Mouse (Mus musculus) MEL (cell line): ENCODE data around the gene Actl6a. TPM values are rescaled to one million over a fixed set of nuclear protein-coding genes. Genes with fewer than 3 reads are reported as not detected.
A peak's percentile ranks its signal among the peaks of the same experiment; 100 is the strongest.

Source experiments
- DNase-seq: peaks from one replicate; pipeline ENCODE4 v3.0.0; 2011; ENCODE audit warnings: low read depth, low spot score
- H3K27ac ChIP-seq: 2 replicates; pipeline ENCODE4 v1.5.1; 2012; ENCODE audit warnings: low read depth, mild to moderate bottlenecking, control low read depth, low read length, moderate library complexity; ENCODE audit not compliant: control insufficient read depth
- H3K27me3 ChIP-seq, 2 experiments: fragments of 150-350 bp in 1 of 2; sonication (generic) in 1 of 2; 2 replicates each; pipeline ENCODE4 v1.6.1; 2012; ENCODE audit warnings: low read length in 2 of 2, mild to moderate bottlenecking in 2 of 2, improper control_type of control experiment in 1 of 2, moderate library complexity in 1 of 2; ENCODE audit not compliant: insufficient read depth in 2 of 2, control insufficient read depth in 1 of 2
- H3K36me3 ChIP-seq, 2 experiments: 2 replicates each; pipeline ENCODE4 v1.6.1; 2012 to 2014; ENCODE audit warnings: low read length in 2 of 2, improper control_type of control experiment in 1 of 2, inconsistent platforms in 1 of 2, mild to moderate bottlenecking in 1 of 2; ENCODE audit not compliant: insufficient read depth in 2 of 2, control insufficient read depth in 1 of 2
- H3K4me1 ChIP-seq, 2 experiments: fragments of 150-350 bp in 1 of 2; sonication (generic) in 1 of 2; 2 replicates each; pipeline ENCODE4 v1.6.1; 2012; ENCODE audit warnings: low read length in 2 of 2, improper control_type of control experiment in 1 of 2, mild to moderate bottlenecking in 1 of 2; ENCODE audit not compliant: insufficient read depth in 2 of 2, control insufficient read depth in 1 of 2
- H3K4me3 ChIP-seq, 2 experiments: fragments of 150-350 bp in 1 of 2; sonication (generic) in 1 of 2; 2 replicates each; pipeline ENCODE4 v1.5.1; 2012; ENCODE audit warnings: low read depth in 2 of 2, low read length in 2 of 2, mild to moderate bottlenecking in 2 of 2, moderate library complexity in 2 of 2, control low read depth in 1 of 2, improper control_type of control experiment in 1 of 2; ENCODE audit not compliant: control insufficient read depth in 1 of 2, insufficient read depth in 1 of 2
- H3K79me2 ChIP-seq: 2 replicates; pipeline ENCODE4 v1.6.1; 2012; ENCODE audit warnings: mild to moderate bottlenecking, low read length, moderate library complexity; ENCODE audit not compliant: control insufficient read depth, poor library complexity, insufficient read depth
- H3K9ac ChIP-seq: 2 replicates; pipeline ENCODE4 v1.6.1; 2012; ENCODE audit warnings: low read depth, mild to moderate bottlenecking, control low read depth, low read length, moderate library complexity; ENCODE audit not compliant: control insufficient read depth, poor library complexity, severe bottlenecking
- H3K9me3 ChIP-seq: fragments of 150-350 bp; sonication (generic); replicated peaks from 2 replicates; pipeline ENCODE4 v1.6.1; 2012; ENCODE audit warnings: mild to moderate bottlenecking, low read length, improper control_type of control experiment, moderate library complexity; ENCODE audit not compliant: insufficient read depth
- BHLHE40 ChIP-seq: IDR thresholded peaks from 2 replicates; pipeline ENCODE4 v1.6.1; 2012; ENCODE audit warnings: low read depth, mild to moderate bottlenecking, inconsistent platforms, low read length, improper control_type of control experiment, borderline replicate concordance
- CHD2 ChIP-seq: IDR thresholded peaks from 2 replicates; pipeline ENCODE4 v1.6.1; 2011; ENCODE audit warnings: low read length, improper control_type of control experiment
- CTCF ChIP-seq, 3 experiments: IDR thresholded peaks in 2 of 3; conservative IDR thresholded peaks in 1 of 3; 2 replicates each; pipeline ENCODE4 v1.5.1; 2011 to 2012; ENCODE audit warnings: low read length in 3 of 3, low read depth in 2 of 3, mild to moderate bottlenecking in 2 of 3, improper control_type of control experiment in 1 of 3, inconsistent platforms in 1 of 3, mixed read lengths in 1 of 3, moderate library complexity in 1 of 3; ENCODE audit not compliant: control insufficient read depth in 1 of 3, insufficient read depth in 1 of 3, poor library complexity in 1 of 3, severe bottlenecking in 1 of 3
- E2F4 ChIP-seq: IDR thresholded peaks from 2 replicates; pipeline ENCODE4 v1.6.1; 2011; ENCODE audit warnings: low read depth, low read length, improper control_type of control experiment, borderline replicate concordance
- ETS1 ChIP-seq: IDR thresholded peaks from 2 replicates; pipeline ENCODE4 v1.6.1; 2012; ENCODE audit warnings: low read depth, mild to moderate bottlenecking, inconsistent platforms, low read length, improper control_type of control experiment, moderate library complexity
- GABPA ChIP-seq: IDR thresholded peaks from 2 replicates; pipeline ENCODE4 v1.6.1; 2012; ENCODE audit warnings: low read depth, mild to moderate bottlenecking, inconsistent platforms, low read length, improper control_type of control experiment, moderate library complexity
- JUND ChIP-seq: IDR thresholded peaks from 2 replicates; pipeline ENCODE4 v1.6.1; 2011; ENCODE audit warnings: low read depth, mild to moderate bottlenecking, improper control_type of control experiment, low read length
- KAT2A ChIP-seq: conservative IDR thresholded peaks from 2 replicates; pipeline ENCODE4 v1.6.1; 2012; ENCODE audit warnings: low read depth, low read length, improper control_type of control experiment, inconsistent platforms
- MAFK ChIP-seq: IDR thresholded peaks from 2 replicates; pipeline ENCODE4 v1.6.1; 2011; ENCODE audit warnings: low read depth, mild to moderate bottlenecking, low read length, improper control_type of control experiment, borderline replicate concordance
- MAZ ChIP-seq: IDR thresholded peaks from 2 replicates; pipeline ENCODE4 v1.6.1; 2012; ENCODE audit warnings: low read depth, mild to moderate bottlenecking, inconsistent platforms, low read length, improper control_type of control experiment
- MEF2A ChIP-seq: IDR thresholded peaks from 2 replicates; pipeline ENCODE4 v1.6.1; 2014; ENCODE audit warnings: low read depth, mild to moderate bottlenecking, inconsistent platforms, low read length, improper control_type of control experiment; ENCODE audit not compliant: poor library complexity, insufficient replicate concordance, severe bottlenecking; ENCODE audit errors: extremely low read depth
- MXI1 ChIP-seq: IDR thresholded peaks from 2 replicates; pipeline ENCODE4 v1.6.1; 2011; ENCODE audit warnings: mild to moderate bottlenecking, low read depth, low read length, improper control_type of control experiment
- MYC ChIP-seq: IDR thresholded peaks from 2 replicates; pipeline ENCODE4 v1.6.1; 2011; ENCODE audit warnings: low read depth, mild to moderate bottlenecking, low read length, improper control_type of control experiment, moderate library complexity
- NELFE ChIP-seq: IDR thresholded peaks from 2 replicates; pipeline ENCODE4 v1.6.1; 2011; ENCODE audit warnings: low read depth, low read length, improper control_type of control experiment
- NRF1 ChIP-seq: IDR thresholded peaks from 2 replicates; pipeline ENCODE4 v1.6.1; 2014; ENCODE audit warnings: low read depth, mild to moderate bottlenecking, inconsistent platforms, low read length, improper control_type of control experiment, moderate library complexity; ENCODE audit not compliant: poor library complexity, insufficient read depth, severe bottlenecking
- POLR2AphosphoS2 ChIP-seq: IDR thresholded peaks from 2 replicates; pipeline ENCODE4 v1.6.1; 2011; ENCODE audit warnings: low read length, improper control_type of control experiment
- RAD21 ChIP-seq: IDR thresholded peaks from 2 replicates; pipeline ENCODE4 v1.6.1; 2011; ENCODE audit warnings: mild to moderate bottlenecking, low read depth, low read length, improper control_type of control experiment
- RCOR1 ChIP-seq: IDR thresholded peaks from 2 replicates; pipeline ENCODE4 v1.6.1; 2012; ENCODE audit warnings: low read depth, mild to moderate bottlenecking, inconsistent platforms, low read length, improper control_type of control experiment
- SMC3 ChIP-seq: IDR thresholded peaks from 2 replicates; pipeline ENCODE4 v1.6.1; 2011; ENCODE audit warnings: low read depth, low read length, improper control_type of control experiment
- TAL1 ChIP-seq: IDR thresholded peaks from 2 replicates; pipeline ENCODE4 v1.6.1; 2012; ENCODE audit warnings: mild to moderate bottlenecking, inconsistent platforms, low read length, moderate library complexity, mixed read lengths
- TBP ChIP-seq: IDR thresholded peaks from 2 replicates; pipeline ENCODE4 v1.8.0; 2011; ENCODE audit warnings: low read depth, low read length, improper control_type of control experiment
- TCF12 ChIP-seq: IDR thresholded peaks from 2 replicates; pipeline ENCODE4 v1.6.1; 2014; ENCODE audit warnings: low read depth, mild to moderate bottlenecking, inconsistent platforms, low read length, improper control_type of control experiment, moderate library complexity
- USF1 ChIP-seq: IDR thresholded peaks from 2 replicates; pipeline ENCODE4 v1.6.1; 2014; ENCODE audit warnings: low read depth, mild to moderate bottlenecking, inconsistent platforms, low read length, improper control_type of control experiment, moderate library complexity
- USF2 ChIP-seq, 2 experiments: IDR thresholded peaks; 2 replicates each; pipeline ENCODE4 v1.6.1; 2011 to 2012; ENCODE audit warnings: improper control_type of control experiment in 2 of 2, low read length in 2 of 2, borderline replicate concordance in 1 of 2, inconsistent platforms in 1 of 2, low read depth in 1 of 2, mild to moderate bottlenecking in 1 of 2; ENCODE audit not compliant: insufficient read depth in 1 of 2
- ZKSCAN1 ChIP-seq: IDR thresholded peaks from 2 replicates; pipeline ENCODE4 v1.6.1; 2012; ENCODE audit warnings: low read depth, mild to moderate bottlenecking, inconsistent platforms, low read length, improper control_type of control experiment, moderate library complexity
- ZMIZ1 ChIP-seq: IDR thresholded peaks from 2 replicates; pipeline ENCODE4 v1.6.1; 2012; ENCODE audit warnings: low read depth, mild to moderate bottlenecking, inconsistent platforms, low read length, improper control_type of control experiment, moderate library complexity
- polyA plus RNA-seq, 2 experiments: library from polyadenylated mRNA; stranded (reverse) in 1 of 2; unstranded in 1 of 2; fragments of >175 nt in 1 of 2; fragments of >200 nt in 1 of 2; gene quantifications; 2 replicates each; pipeline versions ENCODE4 v1.2.1 to v1.2.4; 2012; ENCODE audit warnings: low replicate concordance in 2 of 2, low read depth in 1 of 2; ENCODE audit not compliant: insufficient read length in 2 of 2, insufficient read depth in 1 of 2, missing spikeins in 1 of 2
- total RNA-seq: library from RNA; depleted of rRNA; stranded (reverse); fragments of 300-350 nt; gene quantifications from 2 replicates; pipeline ENCODE4 v1.2.3, GENCODE M21; 2012

Gene Actl6a
- total and polyA plus RNA-seq, 3 experiments = 129 to 175 TPM; not detected in 1

GRCm38 (mm10) chr3:32736244-32737171 is 30.4 kb downstream of the Actl6a start, which contains the start of gene Ndufb5 (continued):
- TF ChIP-seq BHLHE40 (no peak), CTCF (IDR thresholded peaks at IDR 0.05 in 2 of 3, conservative IDR thresholded peaks at IDR 0.05 in 1 of 3; ENCODE audit: control insufficient read depth in 1 of 3, insufficient read depth in 1 of 3, low read depth in 2 of 3, low read length in 3 of 3, poor library complexity in 1 of 3, severe bottlenecking in 1 of 3) (no peak), SMC3 (no peak), USF1 (no peak), POLR2AphosphoS2 (peak; percentile 86), TBP (peak; percentile 80), ZKSCAN1 (no peak), GABPA (0 out of 2 replicates have a peak, but pooled peaks have one; percentile 17), MEF2A (no peak), RCOR1 (peak; percentile 47; the same call in 1 of the 2 replicates), MYC (peak; percentile 89), KAT2A (peak; percentile 97), MAFK (no peak)

DNA sequence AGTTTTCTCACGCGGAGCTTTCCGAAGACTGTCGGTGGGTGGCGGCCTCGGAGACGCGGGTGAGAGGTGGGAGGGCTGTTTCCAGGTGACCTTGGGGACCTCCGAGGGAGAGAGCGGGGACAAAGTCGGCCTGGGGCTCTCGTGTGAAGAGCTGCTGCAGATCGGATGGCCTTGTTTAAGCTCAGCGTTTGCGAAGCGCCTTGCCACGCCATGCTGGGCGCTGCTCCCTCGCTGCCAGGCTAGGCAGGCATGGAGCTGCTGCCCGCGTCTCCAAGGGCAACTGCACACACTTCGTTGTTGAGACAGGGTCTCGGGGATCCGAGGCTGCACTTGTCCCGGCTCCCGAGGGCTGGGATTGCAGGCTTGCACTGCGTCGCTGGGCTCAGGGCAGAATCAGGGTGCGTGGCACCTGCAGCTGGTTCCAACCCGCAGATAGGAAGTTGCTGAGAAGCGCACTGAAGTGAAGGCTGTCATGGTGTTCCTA is 31.1 kb downstream of the Actl6a start, which contains the start of gene Mrpl47:
Mrpl47 (minus strand) TSS at position 434 of the 484 bp plus-strand sequence.
- peaks cover 4 to 9% of the 10 kb centered on the region in 2 experiments; a peak in 2 of 4 replicates for H3K4me1 ChIP-seq
- H3K27me3 ChIP-seq = no peaks in the 10 kb centered on the region
- no peak for TF ChIP-seq JUND
- no peak for TF ChIP-seq CHD2
- no peak for TF ChIP-seq SMC3
- TF ChIP-seq MXI1 = no peak
- no peak for TF ChIP-seq GABPA
- no peak for TF ChIP-seq KAT2A
- TF ChIP-seq ETS1 = no peak
- TF ChIP-seq MAFK = no peak
- no peak for TF ChIP-seq NELFE
- no peak for TF ChIP-seq ZMIZ1
- no peak for TF ChIP-seq E2F4
- TF ChIP-seq NRF1 = no peak
- TF ChIP-seq TCF12 = no peak
- no peak for TF ChIP-seq RAD21
- no peak for TF ChIP-seq TBP
- no peak for TF ChIP-seq USF2 (IDR thresholded peaks at IDR 0.05; ENCODE audit: borderline replicate concordance in 1 of 2, insufficient read depth in 1 of 2, low read depth in 1 of 2, low read length in 2 of 2)
- TF ChIP-seq MAZ = no peak
- no peak for TF ChIP-seq POLR2AphosphoS2
- TF ChIP-seq TAL1 = no peak
- peaks cover 9 to 16% of the 10 kb centered on the region in 2 experiments for H3K36me3 ChIP-seq
- no peaks in the 10 kb centered on the region for H3K9me3 ChIP-seq
- peak within 1 kb of the TSS; percentile 85 for H3K27ac ChIP-seq
- H3K4me3 ChIP-seq = peak within 1 kb of the TSS; percentile 86 to 97
- peaks cover 44% of the 10 kb centered on the region for H3K79me2 ChIP-seq
- peak within 1 kb of the TSS; percentile 90 for H3K9ac ChIP-seq
- DNase-seq = peak; percentile 62
